Mouse (Mus musculus) forebrain, embryonic 16.5 days (tissue): ENCODE measurements around the gene Tspan31. TPM values are rescaled to one million over a fixed set of nuclear protein-coding genes. Genes with fewer than 3 reads are reported as not detected.

Source experiments
- ATAC-seq: fragments of 200-750 bp; cut with Nextera tagmentation; 2 replicates; pipeline ENCODE4 v1.8.0; 2017; ENCODE audit warnings: mild to moderate bottlenecking, moderate library complexity
- H3K27ac ChIP-seq: fragments of 300-500 bp; sonication (generic); 2 replicates; pipeline ENCODE4 v1.5.1; 2014; ENCODE audit warnings: low read length, control low read depth
- H3K27me3 ChIP-seq: fragments of 300-500 bp; sonication (generic); replicated peaks from 2 replicates; pipeline ENCODE4 v1.6.1; 2014; ENCODE audit warnings: low read length; ENCODE audit not compliant: control insufficient read depth, insufficient read depth
- H3K36me3 ChIP-seq: fragments of 300-500 bp; sonication (generic); 2 replicates; pipeline ENCODE4 v1.6.1; 2014; ENCODE audit not compliant: control insufficient read depth, insufficient read depth
- H3K4me1 ChIP-seq: fragments of 300-500 bp; sonication (generic); replicated peaks from 2 replicates; pipeline ENCODE4 v1.6.1; 2014; ENCODE audit warnings: low read length; ENCODE audit not compliant: control insufficient read depth, insufficient read depth
- H3K4me2 ChIP-seq: fragments of 300-500 bp; sonication (generic); 2 replicates; pipeline ENCODE4 v1.6.1; 2014; ENCODE audit warnings: mild to moderate bottlenecking, low read length, control low read depth
- H3K4me3 ChIP-seq: fragments of 300-500 bp; sonication (generic); replicated peaks from 2 replicates; pipeline ENCODE4 v1.5.1; 2014; ENCODE audit warnings: mild to moderate bottlenecking, low read length, control low read depth
- H3K9ac ChIP-seq: fragments of 300-500 bp; sonication (generic); replicated peaks from 2 replicates; pipeline ENCODE4 v1.6.1; 2014; ENCODE audit warnings: low read depth, low read length, control low read depth
- H3K9me3 ChIP-seq: fragments of 300-500 bp; sonication (generic); 2 replicates; pipeline ENCODE4 v1.6.1; 2016; ENCODE audit warnings: low read length; ENCODE audit not compliant: control insufficient read depth
- WGBS: fragments of 180-500 bp; shearing (Covaris S2); extraction: QIAGEN DNeasy Blood & Tissue Kit; methylation state at CpG from one replicate; pipeline ENCODE4 v1.1.7; 2014; 5-methylcytosine and 5-hydroxymethylcytosine counted together
- polyA plus RNA-seq: library from polyadenylated mRNA; unstranded; fragments of >200 nt; fragmentation: Nextera tagmentation; extraction: Ambion mirVana; gene quantifications from 2 replicates; pipeline ENCODE4 v1.2.1, GENCODE M21; 2015

Gene Tspan31
- polyA plus RNA-seq, 1 experiment from 2014 or later = 120 TPM

- Histone ChIP-seq H3K9me3 (no peaks in the 10 kb centered on the region), H3K4me3 (no peak overlapping the region), H3K27ac (no peak overlapping the region), H3K36me3 (peaks cover 4% of the 10 kb centered on the region; the same call in 1 of the 2 replicates), H3K4me1 (peaks cover 21% of the 10 kb centered on the region), H3K4me2 (no peak overlapping the region), H3K9ac (no peak overlapping the region), H3K27me3 (peaks cover 26% of the 10 kb centered on the region)
- WGBS = 73% methylated on average over 6 of the region's 6 CpGs
- no peak for ATAC-seq
These were observed 15.6 kb upstream of the Tspan31 start for GRCm38 (mm10) chr10:127085633-127086032.

GRCm38 (mm10) chr10:127085052-127085451 lies 15.0 kb upstream of the Tspan31 start:
- H3K9ac ChIP-seq = no peak overlapping the region
- peaks cover 4% of the 10 kb centered on the region; the same call in 1 of the 2 replicates for H3K36me3 ChIP-seq
- H3K4me1 ChIP-seq = peaks cover 24% of the 10 kb centered on the region
- H3K4me2 ChIP-seq = no peak overlapping the region
- 85% methylated on average over 9 of the region's 9 CpGs for WGBS
- H3K9me3 ChIP-seq = no peaks in the 10 kb centered on the region
- ATAC-seq = no peak
- H3K27ac ChIP-seq = no peak overlapping the region
- H3K27me3 ChIP-seq = peaks cover 26% of the 10 kb centered on the region
- H3K4me3 ChIP-seq = no peak overlapping the region

DNA sequence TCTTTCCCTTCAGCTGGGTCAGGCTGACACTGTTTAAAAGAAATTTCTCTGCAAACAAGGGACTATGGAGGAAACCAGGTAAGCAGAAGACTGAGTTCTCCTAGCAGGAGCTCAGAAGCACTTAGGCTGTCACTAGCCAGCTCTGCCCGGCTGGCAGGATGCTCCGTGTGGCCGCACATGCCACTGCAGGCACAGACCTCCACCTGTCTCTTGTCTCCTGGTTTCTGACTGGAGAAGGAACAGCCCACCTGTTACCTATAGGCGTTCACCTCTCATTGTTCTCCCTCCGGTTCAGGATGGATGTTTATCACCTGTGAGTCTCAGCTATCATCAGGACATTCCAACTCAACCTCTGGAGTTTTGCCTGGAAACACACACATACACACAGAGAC lies 13.8 kb upstream of the Tspan31 start:
- H3K9ac ChIP-seq = no peak overlapping the region
- H3K4me2 ChIP-seq = no peak overlapping the region
- WGBS = 58% methylated on average over 5 of the region's 5 CpGs
- ATAC-seq = no peak
- no peak overlapping the region for H3K27ac ChIP-seq
- peaks cover 4% of the 10 kb centered on the region; the same call in 1 of the 2 replicates for H3K36me3 ChIP-seq
- no peak overlapping the region for H3K4me3 ChIP-seq
- H3K27me3 ChIP-seq = peaks cover 15% of the 10 kb centered on the region
- peaks cover 26% of the 10 kb centered on the region for H3K4me1 ChIP-seq
- H3K9me3 ChIP-seq = no peaks in the 10 kb centered on the region

DNA sequence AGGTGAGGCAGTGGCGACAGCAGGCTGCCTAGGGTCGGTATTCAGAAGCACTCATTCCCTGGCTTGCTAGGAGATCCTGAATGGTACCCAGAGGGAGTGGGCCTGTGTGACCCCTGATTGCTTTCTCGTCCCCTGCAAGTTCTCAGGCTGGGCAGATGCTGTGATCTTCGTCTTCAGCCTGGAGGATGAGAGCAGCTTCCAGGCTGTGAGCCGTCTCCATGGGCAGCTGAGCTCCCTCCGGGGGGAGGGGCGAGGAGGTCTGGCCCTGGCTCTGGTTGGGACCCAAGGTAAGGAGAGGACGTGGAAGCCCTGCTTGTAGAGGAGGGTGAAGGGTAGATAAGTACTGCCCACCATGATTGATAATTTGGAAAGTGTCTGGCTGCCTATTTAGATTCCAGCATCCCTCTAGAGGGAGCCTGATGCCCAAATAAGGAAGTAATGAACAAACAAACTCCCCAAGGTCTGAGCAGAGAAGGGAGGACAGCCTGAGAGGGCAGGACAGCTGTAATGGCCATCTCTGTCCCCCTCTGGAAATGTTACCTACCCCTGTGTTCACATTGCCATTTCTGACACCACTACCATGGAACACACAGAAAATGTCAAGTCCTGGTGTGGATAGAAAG lies 13.3 kb upstream of the Tspan31 start:
- no peaks in the 10 kb centered on the region for H3K9me3 ChIP-seq
- no peak overlapping the region for H3K4me2 ChIP-seq
- peaks cover 4% of the 10 kb centered on the region; the same call in 1 of the 2 replicates for H3K36me3 ChIP-seq
- WGBS = 37% methylated on average over 8 of the region's 8 CpGs
- H3K27me3 ChIP-seq = peaks cover 14% of the 10 kb centered on the region
- no peak overlapping the region for H3K4me3 ChIP-seq
- no peak overlapping the region for H3K27ac ChIP-seq
- no peak overlapping the region for H3K9ac ChIP-seq
- peaks cover 29% of the 10 kb centered on the region for H3K4me1 ChIP-seq
- ATAC-seq = no peak

- Histone ChIP-seq H3K27me3 (peaks cover 11% of the 10 kb centered on the region), H3K9me3 (no peaks in the 10 kb centered on the region), H3K4me2 (peak overlapping the region; percentile 88), H3K9ac (peak overlapping the region; percentile 83; the same call in 1 of the 2 replicates), H3K36me3 (no peaks in the 10 kb centered on the region), H3K4me3 (peak overlapping the region; percentile 79), H3K27ac (no peak overlapping the region), H3K4me1 (peaks cover 39% of the 10 kb centered on the region)
- 0 out of 2 replicates have a peak, but pooled peaks have one; percentile 14 for ATAC-seq
- WGBS = 29% methylated on average over 8 of the region's 8 CpGs
These were observed 12.0 kb upstream of the Tspan31 start for GRCm38 (mm10) chr10:127081996-127082620.

- Histone ChIP-seq H3K27ac (no peak overlapping the region; the same call in 1 of the 2 replicates), H3K4me2 (peak overlapping the region; percentile 88), H3K9ac (peak overlapping the region; percentile 83), H3K4me1 (peaks cover 39% of the 10 kb centered on the region), H3K36me3 (no peaks in the 10 kb centered on the region), H3K27me3 (peaks cover 11% of the 10 kb centered on the region), H3K4me3 (peak overlapping the region; percentile 79), H3K9me3 (no peaks in the 10 kb centered on the region)
- 2% methylated on average over 48 of the region's 48 CpGs for WGBS
- no peak for ATAC-seq
These were observed 11.1 kb upstream of the Tspan31 start for GRCm38 (mm10) chr10:127080901-127081780.

DNA sequence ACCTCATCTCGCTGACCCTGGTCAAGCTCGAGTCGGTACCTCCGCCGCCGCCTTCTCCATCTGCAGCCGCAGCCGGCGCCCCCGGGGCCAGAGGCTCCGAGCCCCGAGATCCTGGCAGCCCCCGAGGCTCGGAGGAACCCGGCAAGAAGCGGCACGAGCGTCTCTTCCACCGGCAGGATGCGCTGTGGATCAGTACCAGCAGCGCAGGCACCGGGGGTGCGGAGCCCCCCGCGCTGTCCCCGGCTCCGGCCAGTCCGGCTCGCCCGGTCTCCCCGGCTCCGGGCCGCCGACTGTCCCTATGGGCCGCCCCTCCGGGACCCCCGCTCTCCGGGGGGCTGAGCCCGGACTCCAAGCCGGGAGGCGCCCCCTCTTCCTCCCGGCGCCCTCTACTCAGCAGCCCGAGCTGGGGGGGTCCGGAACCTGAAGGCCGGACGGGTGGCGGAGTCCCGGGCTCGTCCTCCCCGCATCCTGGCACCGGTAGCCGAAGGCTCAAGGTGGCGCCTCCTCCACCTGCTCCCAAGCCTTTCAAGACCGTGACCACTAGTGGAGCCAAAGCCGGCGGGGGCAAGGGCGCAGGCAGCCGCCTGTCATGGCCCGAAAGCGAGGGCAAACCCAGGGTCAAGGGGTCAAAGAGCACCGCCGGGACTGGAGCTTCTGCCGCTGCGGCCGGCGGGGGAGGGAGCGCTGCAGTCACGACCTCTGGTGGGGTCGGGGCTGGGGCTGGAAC lies 9.8 kb upstream of the Tspan31 start:
- no peaks in the 10 kb centered on the region for H3K36me3 ChIP-seq
- peak; percentile 21; the same call in 1 of the 2 replicates for ATAC-seq
- H3K4me3 ChIP-seq = peak overlapping the region; percentile 79
- peak overlapping the region; percentile 83 for H3K9ac ChIP-seq
- WGBS = under 1% methylated on average over 60 of the region's 70 CpGs
- H3K27ac ChIP-seq = peak overlapping the region; percentile 79
- peaks cover 39% of the 10 kb centered on the region for H3K4me1 ChIP-seq
- peaks cover 11% of the 10 kb centered on the region for H3K27me3 ChIP-seq
- no peaks in the 10 kb centered on the region for H3K9me3 ChIP-seq
- peak overlapping the region; percentile 88 for H3K4me2 ChIP-seq

- H3K4me2 ChIP-seq = peak overlapping the region; percentile 88
- under 1% methylated on average over 30 of the region's 49 CpGs for WGBS
- peak overlapping the region; percentile 79 for H3K27ac ChIP-seq
- no peaks in the 10 kb centered on the region for H3K9me3 ChIP-seq
- peak overlapping the region; percentile 79 for H3K4me3 ChIP-seq
- peaks cover 39% of the 10 kb centered on the region for H3K4me1 ChIP-seq
- peak; percentile 73 for ATAC-seq
- H3K27me3 ChIP-seq = peaks cover 11% of the 10 kb centered on the region
- H3K9ac ChIP-seq = peak overlapping the region; percentile 83
- no peaks in the 10 kb centered on the region for H3K36me3 ChIP-seq
These were observed 8.9 kb upstream of the Tspan31 start for GRCm38 (mm10) chr10:127078677-127079575.
